Mouse (Mus musculus): ENCODE results near the gene Ddx17. TPM values are rescaled to one million over a fixed set of nuclear protein-coding genes. Genes with fewer than 3 reads are reported as not detected.
A peak's percentile ranks its signal among the peaks of the same experiment; 100 is the strongest.

Ddx17 gene
- polyA plus RNA-seq, 1 experiment from 2014 or later, result 113 TPM

- Histone ChIP-seq H3K9me3 (ENCODE audit: control insufficient read depth, low read depth, low read length) (no peaks in the 10 kb centered on the region), H3K4me2 (replicated peaks; ENCODE audit: low read depth, low read length) (no peak overlapping the region), H3K4me1 (ENCODE audit: control insufficient read depth, insufficient read depth, low read length) (peaks cover 16% of the 10 kb centered on the region), H3K27me3 (ENCODE audit: control insufficient read depth, insufficient read depth, low read length) (peaks cover 16% of the 10 kb centered on the region; the same call in 1 of the 2 replicates), H3K4me3 (ENCODE audit: low read depth, low read length) (no peak overlapping the region), H3K27ac (ENCODE audit: low read length) (no peak overlapping the region), H3K36me3 (ENCODE audit: control insufficient read depth, insufficient read depth, low read length) (no peaks in the 10 kb centered on the region), H3K9ac (replicated peaks; ENCODE audit: low read depth, low read length) (no peak overlapping the region)
- 9% methylated on average over 9 of the region's 9 CpGs for WGBS
- ATAC-seq (ENCODE audit: insufficient number of reproducible peaks, insufficient read depth, low FRiP score, low read depth), result no peak
These were observed 32.6 kb downstream of the Ddx17 start for GRCm38 (mm10) chr15:79513940-79514339.

- Histone ChIP-seq H3K4me1 (ENCODE audit: control insufficient read depth, insufficient read depth, low read length) (peaks cover 8% of the 10 kb centered on the region; the same call in 1 of the 2 replicates), H3K27ac (ENCODE audit: low read length) (no peak overlapping the region), H3K36me3 (ENCODE audit: control insufficient read depth, insufficient read depth, low read length) (no peaks in the 10 kb centered on the region), H3K27me3 (ENCODE audit: control insufficient read depth, insufficient read depth, low read length) (peaks cover 30% of the 10 kb centered on the region; the same call in 1 of the 2 replicates), H3K9me3 (ENCODE audit: control insufficient read depth, low read depth, low read length) (no peaks in the 10 kb centered on the region), H3K4me3 (ENCODE audit: low read depth, low read length) (peak overlapping the region; percentile 31), H3K9ac (replicated peaks; ENCODE audit: low read depth, low read length) (no peak overlapping the region), H3K4me2 (replicated peaks; ENCODE audit: low read depth, low read length) (peak overlapping the region; percentile 66)
- peak; percentile 61; the same call in 1 of the 2 replicates for ATAC-seq (ENCODE audit: insufficient number of reproducible peaks, insufficient read depth, low FRiP score, low read depth)
- 1% methylated on average over 61 of the region's 61 CpGs for WGBS
These were observed 34.8 kb downstream of the Ddx17 start for GRCm38 (mm10) chr15:79511553-79512320.

GRCm38 (mm10) chr15:79510425-79510824 is 36.1 kb downstream of the Ddx17 start:
- Histone ChIP-seq H3K4me3 (ENCODE audit: low read depth, low read length) (no peak overlapping the region), H3K9me3 (ENCODE audit: control insufficient read depth, low read depth, low read length) (no peaks in the 10 kb centered on the region), H3K4me1 (ENCODE audit: control insufficient read depth, insufficient read depth, low read length) (peaks cover 8% of the 10 kb centered on the region; the same call in 1 of the 2 replicates), H3K9ac (replicated peaks; ENCODE audit: low read depth, low read length) (no peak overlapping the region), H3K36me3 (ENCODE audit: control insufficient read depth, insufficient read depth, low read length) (no peaks in the 10 kb centered on the region), H3K27me3 (ENCODE audit: control insufficient read depth, insufficient read depth, low read length) (peaks cover 40% of the 10 kb centered on the region; the same call in 1 of the 2 replicates), H3K27ac (ENCODE audit: low read length) (no peak overlapping the region), H3K4me2 (replicated peaks; ENCODE audit: low read depth, low read length) (no peak overlapping the region)
- no peak for ATAC-seq (ENCODE audit: insufficient number of reproducible peaks, insufficient read depth, low FRiP score, low read depth)
- 82% methylated on average over 7 of the region's 7 CpGs for WGBS

GRCm38 (mm10) chr15:79509998-79510397 is 36.5 kb downstream of the Ddx17 start:
- Histone ChIP-seq H3K4me3 (ENCODE audit: low read depth, low read length) (no peak overlapping the region), H3K27ac (ENCODE audit: low read length) (no peak overlapping the region), H3K27me3 (ENCODE audit: control insufficient read depth, insufficient read depth, low read length) (peaks cover 44% of the 10 kb centered on the region), H3K36me3 (ENCODE audit: control insufficient read depth, insufficient read depth, low read length) (no peaks in the 10 kb centered on the region), H3K9me3 (ENCODE audit: control insufficient read depth, low read depth, low read length) (no peaks in the 10 kb centered on the region), H3K4me1 (ENCODE audit: control insufficient read depth, insufficient read depth, low read length) (peaks cover 12% of the 10 kb centered on the region; the same call in 1 of the 2 replicates), H3K4me2 (replicated peaks; ENCODE audit: low read depth, low read length) (no peak overlapping the region), H3K9ac (replicated peaks; ENCODE audit: low read depth, low read length) (no peak overlapping the region)
- ATAC-seq (ENCODE audit: insufficient number of reproducible peaks, insufficient read depth, low FRiP score, low read depth), result no peak
- WGBS, result 26% methylated on average over 6 of the region's 6 CpGs

- ATAC-seq (ENCODE audit: insufficient number of reproducible peaks, insufficient read depth, low FRiP score, low read depth), result no peak
- no peaks in the 10 kb centered on the region for H3K9me3 ChIP-seq (ENCODE audit: control insufficient read depth, low read depth, low read length)
- no peak overlapping the region for H3K4me3 ChIP-seq (ENCODE audit: low read depth, low read length)
- H3K27me3 ChIP-seq (ENCODE audit: control insufficient read depth, insufficient read depth, low read length), result peaks cover 56% of the 10 kb centered on the region
- H3K4me2 ChIP-seq (replicated peaks; ENCODE audit: low read depth, low read length), result no peak overlapping the region
- peaks cover 13% of the 10 kb centered on the region; the same call in 1 of the 2 replicates for H3K4me1 ChIP-seq (ENCODE audit: control insufficient read depth, insufficient read depth, low read length)
- WGBS, result 49% methylated on average over 31 of the region's 31 CpGs
- no peaks in the 10 kb centered on the region for H3K36me3 ChIP-seq (ENCODE audit: control insufficient read depth, insufficient read depth, low read length)
- H3K9ac ChIP-seq (replicated peaks; ENCODE audit: low read depth, low read length), result no peak overlapping the region
- H3K27ac ChIP-seq (ENCODE audit: low read length), result no peak overlapping the region
These were observed 39.3 kb downstream of the Ddx17 start for GRCm38 (mm10) chr15:79507055-79507828.

GRCm38 (mm10) chr15:79506460-79506859 is 40.1 kb downstream of the Ddx17 start:
- no peak overlapping the region for H3K9ac ChIP-seq (replicated peaks; ENCODE audit: low read depth, low read length)
- H3K4me1 ChIP-seq (ENCODE audit: control insufficient read depth, insufficient read depth, low read length), result peaks cover 7% of the 10 kb centered on the region; the same call in 1 of the 2 replicates
- peaks cover 57% of the 10 kb centered on the region for H3K27me3 ChIP-seq (ENCODE audit: control insufficient read depth, insufficient read depth, low read length)
- ATAC-seq (ENCODE audit: insufficient number of reproducible peaks, insufficient read depth, low FRiP score, low read depth), result no peak
- no peaks in the 10 kb centered on the region for H3K9me3 ChIP-seq (ENCODE audit: control insufficient read depth, low read depth, low read length)
- peak overlapping the region; percentile 100; the same call in 1 of the 2 replicates for H3K4me2 ChIP-seq (replicated peaks; ENCODE audit: low read depth, low read length)
- no peaks in the 10 kb centered on the region for H3K36me3 ChIP-seq (ENCODE audit: control insufficient read depth, insufficient read depth, low read length)
- no peak overlapping the region for H3K27ac ChIP-seq (ENCODE audit: low read length)
- WGBS, result 29% methylated on average over 7 of the region's 7 CpGs
- H3K4me3 ChIP-seq (ENCODE audit: low read depth, low read length), result no peak overlapping the region

GRCm38 (mm10) chr15:79505616-79506283 is 40.8 kb downstream of the Ddx17 start:
- H3K4me2 ChIP-seq (replicated peaks; ENCODE audit: low read depth, low read length), result peak overlapping the region; percentile 100
- no peak overlapping the region for H3K27ac ChIP-seq (ENCODE audit: low read length)
- under 1% methylated on average over 52 of the region's 71 CpGs for WGBS
- peak overlapping the region; percentile 33 for H3K9ac ChIP-seq (replicated peaks; ENCODE audit: low read depth, low read length)
- no peaks in the 10 kb centered on the region for H3K36me3 ChIP-seq (ENCODE audit: control insufficient read depth, insufficient read depth, low read length)
- H3K4me1 ChIP-seq (ENCODE audit: control insufficient read depth, insufficient read depth, low read length), result peaks cover 7% of the 10 kb centered on the region; the same call in 1 of the 2 replicates
- peak; percentile 46; the same call in 1 of the 2 replicates for ATAC-seq (ENCODE audit: insufficient number of reproducible peaks, insufficient read depth, low FRiP score, low read depth)
- no peaks in the 10 kb centered on the region for H3K9me3 ChIP-seq (ENCODE audit: control insufficient read depth, low read depth, low read length)
- H3K4me3 ChIP-seq (ENCODE audit: low read depth, low read length), result peak overlapping the region; percentile 59
- peaks cover 57% of the 10 kb centered on the region for H3K27me3 ChIP-seq (ENCODE audit: control insufficient read depth, insufficient read depth, low read length)

Measured in stomach, embryonic 14.5 days (tissue).